Mouse (Mus musculus) heart, embryonic 11.5 days (tissue): Measurements from ENCODE around the gene Cdhr2. TPM values are rescaled to one million over a fixed set of nuclear protein-coding genes. Genes with fewer than 3 reads are reported as not detected.

Experiments
- ATAC-seq: fragments of 200-750 bp; cut with Nextera tagmentation; replicated peaks from 2 replicates; pipeline ENCODE4 v1.8.0; 2017; ENCODE audit warnings: moderate library complexity; ENCODE audit not compliant: insufficient number of reproducible peaks, low FRiP score, low TSS enrichment
- H3K27ac ChIP-seq: fragments of 300-500 bp; sonication (generic); 2 replicates; pipeline ENCODE4 v1.5.1; 2014; ENCODE audit warnings: mild to moderate bottlenecking, low read depth, low read length
- H3K27me3 ChIP-seq: fragments of 300-500 bp; sonication (generic); 2 replicates; pipeline ENCODE4 v1.6.1; 2014; ENCODE audit warnings: mild to moderate bottlenecking, low read length, mixed read lengths; ENCODE audit not compliant: control insufficient read depth, insufficient read depth
- H3K36me3 ChIP-seq: fragments of 300-500 bp; sonication (generic); 2 replicates; pipeline ENCODE4 v1.6.1; 2014; ENCODE audit warnings: mild to moderate bottlenecking, low read length, moderate library complexity, mixed read lengths; ENCODE audit not compliant: control insufficient read depth, insufficient read depth
- H3K4me1 ChIP-seq: fragments of 300-500 bp; sonication (generic); 2 replicates; pipeline ENCODE4 v1.6.1; 2014; ENCODE audit warnings: low read length; ENCODE audit not compliant: control insufficient read depth, insufficient read depth
- H3K4me2 ChIP-seq: fragments of 300-500 bp; sonication (generic); 2 replicates; pipeline ENCODE4 v1.6.1; 2014; ENCODE audit warnings: mild to moderate bottlenecking, moderate library complexity
- H3K4me3 ChIP-seq: fragments of 300-500 bp; sonication (generic); 2 replicates; pipeline ENCODE4 v1.5.1; 2014; ENCODE audit warnings: low read depth, low read length
- H3K9ac ChIP-seq: fragments of 300-500 bp; sonication (generic); 2 replicates; pipeline ENCODE4 v1.6.1; 2014; ENCODE audit warnings: mild to moderate bottlenecking, low read depth, low read length, moderate library complexity
- H3K9me3 ChIP-seq: fragments of 300-500 bp; sonication (generic); replicated peaks from 2 replicates; pipeline ENCODE4 v1.6.1; 2016; ENCODE audit warnings: low read length; ENCODE audit not compliant: control insufficient read depth
- WGBS: fragments of 180-500 bp; shearing (Covaris S2); extraction: QIAGEN DNeasy Blood & Tissue Kit; methylation state at CpG from one replicate; pipeline ENCODE4 v1.1.7; 2014; ENCODE audit not compliant: insufficient replicate concordance; 5-methylcytosine and 5-hydroxymethylcytosine counted together
- polyA plus RNA-seq: library from polyadenylated mRNA; unstranded; fragments of >200 nt; fragmentation: Nextera tagmentation; extraction: Ambion mirVana; gene quantifications from 2 replicates; pipeline ENCODE4 v1.2.1, GENCODE M21; 2014

Gene Cdhr2
- 0.04 and 0.24 TPM in 2 replicates for polyA plus RNA-seq

DNA sequence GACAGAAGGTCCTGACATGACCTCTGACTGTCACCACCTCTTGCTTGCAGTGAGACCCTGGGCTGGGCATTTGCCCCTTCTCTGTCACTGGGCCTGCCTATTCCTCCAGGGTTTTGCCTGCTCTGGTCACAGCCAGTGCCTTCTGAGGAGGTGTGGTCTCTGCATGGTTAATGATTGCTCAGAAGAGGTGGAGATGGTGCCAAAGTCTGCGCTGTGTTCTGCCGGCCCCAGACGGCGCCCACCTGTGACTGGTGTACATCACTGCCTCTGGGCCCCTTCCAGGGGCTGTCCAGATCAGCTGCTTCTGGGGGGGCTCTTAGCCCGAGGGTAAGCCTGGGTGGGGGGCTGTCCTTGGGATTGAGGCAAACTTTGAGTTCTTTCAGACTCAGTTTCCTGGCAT lies at the start of gene Cdhr2:
TSS of gene Cdhr2 (plus strand) at position 219 of the 400 bp plus-strand sequence.
- Histone ChIP-seq H3K4me3 (no peak within 1 kb of the TSS), H3K9ac (no peak within 1 kb of the TSS), H3K4me1 (no peaks in the 10 kb centered on the region), H3K27me3 (no peaks in the 10 kb centered on the region), H3K27ac (no peak within 1 kb of the TSS), H3K4me2 (no peak within 1 kb of the TSS), H3K36me3 (no peaks in the 10 kb centered on the region), H3K9me3 (no peaks in the 10 kb centered on the region)
- WGBS, result 70% methylated on average over 5 of the region's 5 CpGs
- ATAC-seq, result no peak

DNA sequence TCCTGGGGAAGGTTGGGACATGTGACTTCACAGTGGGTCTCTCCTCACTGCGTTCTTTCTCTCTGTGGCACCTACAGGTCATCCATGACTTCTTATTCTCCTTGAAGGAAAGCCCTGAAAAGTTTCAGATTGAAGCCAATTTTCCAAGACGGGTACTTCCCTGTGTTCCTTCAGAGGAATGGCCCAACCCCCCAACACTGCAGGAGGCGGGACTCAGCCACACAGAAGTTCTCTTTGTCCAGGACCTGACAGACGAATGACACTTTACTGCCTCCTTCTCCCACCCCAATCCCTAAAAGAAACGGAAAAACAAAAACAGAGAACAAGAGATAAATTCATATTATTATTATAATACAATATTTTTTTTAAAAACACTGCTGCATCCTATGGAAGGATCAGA lies 40.4 kb upstream of the Cdhr2 start:
- H3K36me3 ChIP-seq, result peaks cover 37% of the 10 kb centered on the region
- no peak overlapping the region for H3K27ac ChIP-seq
- H3K9ac ChIP-seq, result no peak overlapping the region
- H3K4me2 ChIP-seq, result no peak overlapping the region
- H3K4me1 ChIP-seq, result no peaks in the 10 kb centered on the region
- WGBS, result 72% methylated on average over 5 of the region's 5 CpGs
- ATAC-seq, result no peak
- no peaks in the 10 kb centered on the region for H3K9me3 ChIP-seq
- no peaks in the 10 kb centered on the region for H3K27me3 ChIP-seq
- no peak overlapping the region for H3K4me3 ChIP-seq

DNA sequence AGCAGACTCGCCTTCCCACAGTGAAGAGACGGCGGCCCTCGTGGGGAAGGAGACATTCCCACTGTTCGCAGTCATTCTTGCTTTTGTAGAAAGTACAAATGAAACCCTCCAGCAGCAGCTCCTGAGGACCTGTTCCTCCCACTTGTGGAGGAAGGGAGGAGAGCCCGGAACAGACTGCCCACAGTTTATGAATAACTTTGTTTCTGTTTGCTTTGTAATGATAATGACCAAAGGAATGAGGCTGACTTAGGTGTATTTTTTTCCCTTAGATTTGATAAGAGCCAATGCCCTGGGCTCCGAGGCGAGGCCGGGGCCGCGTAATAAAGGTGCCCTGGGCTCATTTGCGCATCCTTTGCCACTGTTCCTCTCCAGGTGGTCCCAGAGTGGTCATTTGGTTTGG lies 39.9 kb upstream of the Cdhr2 start:
- ATAC-seq, result no peak
- WGBS, result 91% methylated on average over 12 of the region's 12 CpGs
- Histone ChIP-seq H3K9ac (no peak overlapping the region), H3K27me3 (no peaks in the 10 kb centered on the region), H3K4me1 (no peaks in the 10 kb centered on the region), H3K36me3 (peaks cover 32% of the 10 kb centered on the region), H3K27ac (no peak overlapping the region), H3K9me3 (no peaks in the 10 kb centered on the region), H3K4me3 (no peak overlapping the region), H3K4me2 (no peak overlapping the region)

DNA sequence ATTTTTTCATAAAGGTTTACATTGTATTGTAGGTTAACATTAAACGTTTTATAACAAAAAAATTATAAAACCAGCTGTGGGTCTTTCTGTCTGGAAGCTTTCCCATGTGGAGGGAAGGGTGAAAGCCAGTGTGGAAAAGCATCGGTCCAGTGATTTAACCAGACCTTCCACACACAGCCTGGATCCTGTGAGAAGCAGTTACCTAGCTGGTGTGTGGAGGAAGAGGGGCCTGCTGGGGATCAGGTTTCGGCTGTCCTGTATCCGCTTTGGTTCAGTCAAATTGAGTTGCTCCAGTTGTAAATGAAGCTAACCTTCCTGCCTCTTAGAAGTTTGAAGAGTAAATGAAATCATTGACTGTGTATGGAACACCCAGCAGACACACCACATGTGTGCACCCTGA lies 37.3 kb upstream of the Cdhr2 start:
- Histone ChIP-seq H3K9me3 (no peaks in the 10 kb centered on the region), H3K4me1 (no peaks in the 10 kb centered on the region), H3K27ac (no peak overlapping the region), H3K4me2 (no peak overlapping the region), H3K36me3 (peaks cover 33% of the 10 kb centered on the region), H3K9ac (no peak overlapping the region), H3K4me3 (no peak overlapping the region), H3K27me3 (no peaks in the 10 kb centered on the region)
- 81% methylated on average over 4 of the region's 4 CpGs for WGBS
- no peak for ATAC-seq

DNA sequence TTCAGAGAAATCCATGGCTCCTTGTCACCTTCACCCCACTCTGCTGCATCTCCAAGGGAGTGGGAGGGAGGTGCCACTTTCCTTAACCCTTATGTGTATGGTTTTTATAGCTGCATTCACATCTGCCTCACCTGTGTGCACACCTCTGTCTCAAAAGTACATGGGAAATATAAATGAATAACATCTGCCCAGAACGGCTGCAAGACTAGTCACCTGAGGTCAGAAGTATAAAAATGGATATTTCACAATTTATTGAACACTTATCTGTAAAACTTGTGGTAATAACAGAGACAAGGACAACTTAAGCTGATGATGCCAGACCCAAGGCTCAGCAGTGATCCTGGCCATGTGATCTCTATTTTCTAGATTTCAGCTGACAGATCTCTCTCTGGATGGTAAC lies 36.8 kb upstream of the Cdhr2 start:
- no peak for ATAC-seq
- H3K27ac ChIP-seq, result no peak overlapping the region
- no peak overlapping the region for H3K4me2 ChIP-seq
- WGBS, result 95% methylated on average over 1 of the region's 1 CpGs
- H3K9me3 ChIP-seq, result no peaks in the 10 kb centered on the region
- no peaks in the 10 kb centered on the region for H3K4me1 ChIP-seq
- peaks cover 33% of the 10 kb centered on the region for H3K36me3 ChIP-seq
- H3K27me3 ChIP-seq, result no peaks in the 10 kb centered on the region
- H3K9ac ChIP-seq, result no peak overlapping the region
- H3K4me3 ChIP-seq, result no peak overlapping the region

DNA sequence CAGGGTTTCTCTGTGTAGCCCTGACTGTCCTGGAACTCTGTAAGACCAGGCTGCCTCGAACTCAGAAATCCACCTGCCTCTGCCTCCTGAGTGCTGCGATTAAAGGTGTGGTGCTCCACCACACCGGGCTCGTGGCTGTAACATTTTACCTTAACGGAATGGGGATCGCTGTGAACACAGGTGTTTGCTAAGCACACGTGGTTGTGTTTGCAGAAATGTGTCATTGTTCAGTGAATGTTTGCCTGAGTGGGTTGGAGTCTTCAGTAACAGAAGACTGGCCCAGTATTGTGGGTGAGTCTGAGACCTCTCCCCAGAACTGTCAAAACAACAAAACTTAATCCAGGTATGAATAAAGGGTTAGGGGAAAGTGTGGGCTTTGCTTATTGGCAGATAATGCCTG lies 36.2 kb upstream of the Cdhr2 start:
- Histone ChIP-seq H3K27ac (no peak overlapping the region), H3K27me3 (no peaks in the 10 kb centered on the region), H3K4me2 (no peak overlapping the region), H3K36me3 (peaks cover 33% of the 10 kb centered on the region), H3K4me1 (no peaks in the 10 kb centered on the region), H3K9ac (no peak overlapping the region), H3K9me3 (no peaks in the 10 kb centered on the region), H3K4me3 (no peak overlapping the region)
- no peak for ATAC-seq
- WGBS, result 92% methylated on average over 7 of the region's 7 CpGs

DNA sequence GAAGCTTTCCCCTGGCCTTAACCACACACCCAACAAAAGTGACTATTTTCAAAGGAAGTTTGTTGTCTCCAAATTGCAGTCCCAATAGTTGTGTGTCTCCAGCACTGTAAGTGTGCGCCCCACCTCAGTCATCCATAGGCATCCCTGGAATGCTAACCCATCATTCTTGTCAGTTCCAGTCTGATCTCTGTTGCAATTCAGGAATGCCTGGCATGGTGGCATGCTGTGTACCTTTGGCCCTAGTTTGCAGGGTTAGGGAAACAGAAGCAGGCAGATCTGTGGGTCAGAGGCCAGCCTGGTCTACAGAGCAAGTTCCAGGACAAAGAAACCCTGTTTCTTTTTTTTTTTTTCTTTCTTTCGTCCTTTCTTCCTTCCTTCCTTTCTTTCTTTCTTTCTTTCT lies 30.8 kb upstream of the Cdhr2 start:
- Histone ChIP-seq H3K9me3 (no peaks in the 10 kb centered on the region), H3K4me3 (no peak overlapping the region), H3K27me3 (no peaks in the 10 kb centered on the region), H3K4me2 (no peak overlapping the region), H3K36me3 (peaks cover 7% of the 10 kb centered on the region), H3K4me1 (no peaks in the 10 kb centered on the region), H3K27ac (no peak overlapping the region), H3K9ac (no peak overlapping the region)
- WGBS, result 62% methylated on average over 2 of the region's 2 CpGs
- ATAC-seq, result no peak

DNA sequence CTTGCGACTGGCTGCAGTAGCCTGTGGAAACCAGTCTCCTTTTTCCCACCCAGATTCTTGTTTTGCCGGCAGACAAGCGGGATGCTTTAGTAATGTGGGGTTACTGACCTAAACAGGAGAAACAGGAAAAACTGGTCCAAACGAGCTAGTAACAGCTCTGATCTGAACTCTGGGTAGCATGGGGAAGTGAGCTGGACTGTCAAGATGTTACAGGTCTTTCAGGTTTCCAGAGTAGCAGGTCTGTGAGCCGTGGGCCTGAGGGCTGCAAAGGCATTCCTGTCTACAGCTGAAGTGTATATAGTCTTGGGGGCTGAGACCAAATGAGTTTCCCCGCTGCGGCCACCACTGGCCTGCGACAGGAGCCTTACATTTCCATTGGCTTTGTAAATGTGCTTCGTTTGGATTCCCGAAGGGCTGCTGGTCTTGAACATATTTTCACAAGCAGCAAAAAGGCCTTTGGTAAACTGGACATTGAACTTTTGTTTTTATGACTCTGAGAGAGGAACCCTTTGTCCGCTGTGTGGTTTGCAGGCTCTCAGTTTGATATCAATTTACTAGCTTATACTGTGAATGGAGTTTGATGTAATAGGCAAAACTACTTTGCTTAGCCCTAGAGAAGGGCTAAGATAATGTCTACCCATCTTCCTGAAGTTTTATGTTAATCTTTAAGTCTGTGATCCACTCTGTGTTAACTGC lies 25.2 kb upstream of the Cdhr2 start:
- Histone ChIP-seq H3K27me3 (no peaks in the 10 kb centered on the region), H3K4me2 (no peak overlapping the region)
- ATAC-seq, result no peak

DNA sequence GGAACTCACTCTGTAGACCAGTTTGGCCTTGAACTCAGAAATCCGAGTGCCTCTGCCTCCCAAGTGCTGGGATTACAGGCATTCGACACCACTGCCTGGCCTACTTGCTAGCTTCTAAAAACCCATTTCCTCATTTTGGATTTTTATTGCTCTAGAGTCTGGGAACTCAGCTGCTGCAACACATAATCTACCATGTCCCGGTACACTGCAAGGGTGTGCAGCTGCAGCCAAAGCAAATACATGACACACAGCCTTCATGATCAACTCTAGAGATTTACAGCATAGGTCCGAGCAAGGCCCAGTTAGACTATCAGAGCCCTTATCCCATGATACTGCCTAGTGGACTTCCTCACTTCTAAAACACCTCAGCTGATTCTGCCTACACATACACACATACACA lies 23.0 kb upstream of the Cdhr2 start:
- Histone ChIP-seq H3K4me1 (peaks cover 5% of the 10 kb centered on the region; the same call in 1 of the 2 replicates), H3K9me3 (no peaks in the 10 kb centered on the region), H3K9ac (no peak overlapping the region), H3K4me3 (no peak overlapping the region), H3K27me3 (no peaks in the 10 kb centered on the region), H3K4me2 (no peak overlapping the region), H3K27ac (no peak overlapping the region), H3K36me3 (peaks cover 32% of the 10 kb centered on the region)
- 74% methylated on average over 4 of the region's 4 CpGs for WGBS
- ATAC-seq, result no peak

More for the DNA sequence above, 25.2 kb upstream of the Cdhr2 start:
- Histone ChIP-seq H3K27ac (no peak overlapping the region), H3K4me1 (peaks cover 3% of the 10 kb centered on the region; the same call in 1 of the 2 replicates), H3K4me3 (no peak overlapping the region), H3K9ac (no peak overlapping the region), H3K36me3 (peaks cover 10% of the 10 kb centered on the region), H3K9me3 (no peaks in the 10 kb centered on the region)
- 64% methylated on average over 11 of the region's 11 CpGs for WGBS
